Mouse (Mus musculus): ENCODE results near the gene Chga. TPM values are rescaled to one million over a fixed set of nuclear protein-coding genes. Genes with fewer than 3 reads are reported as not detected.

Gene Chga
- polyA plus RNA-seq, 2 experiments = 0.44 to 0.45 TPM

GRCm38 (mm10) chr12:102579041-102579440 is 24.3 kb downstream of the Chga start:
- DNase-seq (ENCODE audit: low spot score) (peak; percentile 62), ATAC-seq (ENCODE audit: low FRiP score, low read depth) (peak; percentile 69)
- H3K4me3 ChIP-seq (replicated peaks; ENCODE audit: low read length) = no peak overlapping the region
- no peaks in the 10 kb centered on the region for H3K4me1 ChIP-seq (ENCODE audit: control insufficient read depth, insufficient read depth, low read length)
- TF ChIP-seq POLR2A (IDR thresholded peaks at IDR 0.05; ENCODE audit: borderline replicate concordance, extremely low read depth, insufficient read depth, insufficient read length) = no peak
- H3K9me3 ChIP-seq (ENCODE audit: control insufficient read depth, low read length) = no peaks in the 10 kb centered on the region
- no peak overlapping the region for H3K4me2 ChIP-seq (replicated peaks; ENCODE audit: low read depth, low read length, severe bottlenecking)
- WGBS = 63% methylated on average over 6 of the region's 6 CpGs
- H3K27ac ChIP-seq (replicated peaks; ENCODE audit: low read depth, low read length) = no peak overlapping the region
- H3K9ac ChIP-seq (ENCODE audit: low read depth, low read length, severe bottlenecking) = no peak overlapping the region
- H3K36me3 ChIP-seq (ENCODE audit: control insufficient read depth, insufficient read depth, low read length) = peaks cover 13% of the 10 kb centered on the region
- H3K27me3 ChIP-seq (ENCODE audit: control insufficient read depth, insufficient read depth, low read length) = no peaks in the 10 kb centered on the region

- Histone ChIP-seq H3K4me2 (replicated peaks; ENCODE audit: low read depth, low read length, severe bottlenecking) (no peak overlapping the region), H3K9ac (ENCODE audit: low read depth, low read length, severe bottlenecking) (no peak overlapping the region), H3K27me3 (ENCODE audit: control insufficient read depth, insufficient read depth, low read length) (no peaks in the 10 kb centered on the region), H3K4me1 (ENCODE audit: control insufficient read depth, insufficient read depth, low read length) (no peaks in the 10 kb centered on the region), H3K9me3 (ENCODE audit: control insufficient read depth, low read length) (no peaks in the 10 kb centered on the region), H3K36me3 (ENCODE audit: control insufficient read depth, insufficient read depth, low read length) (peaks cover 13% of the 10 kb centered on the region), H3K4me3 (replicated peaks; ENCODE audit: low read length) (no peak overlapping the region), H3K27ac (replicated peaks; ENCODE audit: low read depth, low read length) (no peak overlapping the region)
- ATAC-seq (ENCODE audit: low FRiP score, low read depth) = no peak
- 69% methylated on average over 5 of the region's 5 CpGs for WGBS
- no peak for DNase-seq (ENCODE audit: low spot score)
- TF ChIP-seq POLR2A (IDR thresholded peaks at IDR 0.05; ENCODE audit: borderline replicate concordance, extremely low read depth, insufficient read depth, insufficient read length) = no peak
These were observed 26.9 kb downstream of the Chga start for GRCm38 (mm10) chr12:102581579-102582196.

- ATAC-seq (ENCODE audit: low FRiP score, low read depth) (no peak), DNase-seq (ENCODE audit: low spot score) (no peak)
- H3K9me3 ChIP-seq (ENCODE audit: control insufficient read depth, low read length) = no peaks in the 10 kb centered on the region
- no peak overlapping the region for H3K4me3 ChIP-seq (replicated peaks; ENCODE audit: low read length)
- 76% methylated on average over 11 of the region's 11 CpGs for WGBS
- TF ChIP-seq POLR2A (IDR thresholded peaks at IDR 0.05; ENCODE audit: borderline replicate concordance, extremely low read depth, insufficient read depth, insufficient read length) = no peak
- H3K36me3 ChIP-seq (ENCODE audit: control insufficient read depth, insufficient read depth, low read length) = peaks cover 11% of the 10 kb centered on the region
- no peak overlapping the region for H3K9ac ChIP-seq (ENCODE audit: low read depth, low read length, severe bottlenecking)
- H3K4me1 ChIP-seq (ENCODE audit: control insufficient read depth, insufficient read depth, low read length) = no peaks in the 10 kb centered on the region
- H3K27me3 ChIP-seq (ENCODE audit: control insufficient read depth, insufficient read depth, low read length) = no peaks in the 10 kb centered on the region
- no peak overlapping the region for H3K27ac ChIP-seq (replicated peaks; ENCODE audit: low read depth, low read length)
- H3K4me2 ChIP-seq (replicated peaks; ENCODE audit: low read depth, low read length, severe bottlenecking) = no peak overlapping the region
These were observed 27.7 kb downstream of the Chga start for GRCm38 (mm10) chr12:102582441-102582840.

GRCm38 (mm10) chr12:102585390-102585789 is 30.6 kb downstream of the Chga start:
- H3K27ac ChIP-seq (replicated peaks; ENCODE audit: low read depth, low read length) = no peak overlapping the region
- DNase-seq (ENCODE audit: low spot score) = no peak
- H3K9ac ChIP-seq (ENCODE audit: low read depth, low read length, severe bottlenecking) = no peak overlapping the region
- peaks cover 5% of the 10 kb centered on the region; the same call in 1 of the 2 replicates for H3K36me3 ChIP-seq (ENCODE audit: control insufficient read depth, insufficient read depth, low read length)
- WGBS = 95% methylated on average over 3 of the region's 3 CpGs
- no peak for ATAC-seq (ENCODE audit: low FRiP score, low read depth)
- no peaks in the 10 kb centered on the region for H3K9me3 ChIP-seq (ENCODE audit: control insufficient read depth, low read length)
- no peaks in the 10 kb centered on the region for H3K4me1 ChIP-seq (ENCODE audit: control insufficient read depth, insufficient read depth, low read length)
- no peak overlapping the region for H3K4me2 ChIP-seq (replicated peaks; ENCODE audit: low read depth, low read length, severe bottlenecking)
- no peaks in the 10 kb centered on the region for H3K27me3 ChIP-seq (ENCODE audit: control insufficient read depth, insufficient read depth, low read length)
- no peak overlapping the region for H3K4me3 ChIP-seq (replicated peaks; ENCODE audit: low read length)
- TF ChIP-seq POLR2A (IDR thresholded peaks at IDR 0.05; ENCODE audit: borderline replicate concordance, extremely low read depth, insufficient read depth, insufficient read length) = no peak

GRCm38 (mm10) chr12:102586286-102586881 is 31.6 kb downstream of the Chga start:
- no peak overlapping the region for H3K9ac ChIP-seq (ENCODE audit: low read depth, low read length, severe bottlenecking)
- ATAC-seq (ENCODE audit: low FRiP score, low read depth) (no peak), DNase-seq (ENCODE audit: low spot score) (no peak)
- WGBS = 73% methylated on average over 9 of the region's 9 CpGs
- H3K36me3 ChIP-seq (ENCODE audit: control insufficient read depth, insufficient read depth, low read length) = peaks cover 5% of the 10 kb centered on the region; the same call in 1 of the 2 replicates
- H3K27me3 ChIP-seq (ENCODE audit: control insufficient read depth, insufficient read depth, low read length) = no peaks in the 10 kb centered on the region
- no peak overlapping the region for H3K4me2 ChIP-seq (replicated peaks; ENCODE audit: low read depth, low read length, severe bottlenecking)
- H3K27ac ChIP-seq (replicated peaks; ENCODE audit: low read depth, low read length) = no peak overlapping the region
- H3K4me1 ChIP-seq (ENCODE audit: control insufficient read depth, insufficient read depth, low read length) = no peaks in the 10 kb centered on the region
- no peaks in the 10 kb centered on the region for H3K9me3 ChIP-seq (ENCODE audit: control insufficient read depth, low read length)
- TF ChIP-seq POLR2A (IDR thresholded peaks at IDR 0.05; ENCODE audit: borderline replicate concordance, extremely low read depth, insufficient read depth, insufficient read length) = no peak
- H3K4me3 ChIP-seq (replicated peaks; ENCODE audit: low read length) = no peak overlapping the region
